Mouse (Mus musculus): ENCODE data around the gene Ppp4r2. TPM values are rescaled to one million over a fixed set of nuclear protein-coding genes. Genes with fewer than 3 reads are reported as not detected.

Ppp4r2 gene
- polyA plus RNA-seq, 1 experiment from 2014 or later: 42.1 TPM

GRCm38 (mm10) chr6:100885376-100885775 is 52.0 kb downstream of the Ppp4r2 start:
- H3K9ac ChIP-seq (ENCODE audit: low read depth, low read length): 0 out of 2 replicates have a peak overlapping the region, but pooled peaks have one; percentile 5
- H3K4me1 ChIP-seq (ENCODE audit: control insufficient read depth, insufficient read depth, low read length): no peaks in the 10 kb centered on the region
- no peak for ATAC-seq (ENCODE audit: low FRiP score, low TSS enrichment)
- no peak overlapping the region for H3K4me2 ChIP-seq (replicated peaks; ENCODE audit: low read depth, low read length)
- WGBS: 62% methylated on average over 7 of the region's 7 CpGs
- H3K27me3 ChIP-seq (ENCODE audit: control insufficient read depth, insufficient read depth, low read length): no peaks in the 10 kb centered on the region
- H3K4me3 ChIP-seq (ENCODE audit: low read length): no peak overlapping the region
- no peaks in the 10 kb centered on the region for H3K9me3 ChIP-seq (ENCODE audit: control insufficient read depth, low read length)
- H3K27ac ChIP-seq (ENCODE audit: low read depth, low read length): no peak overlapping the region
- no peaks in the 10 kb centered on the region for H3K36me3 ChIP-seq (ENCODE audit: control insufficient read depth, insufficient read depth, low read length)

- Histone ChIP-seq H3K4me3 (ENCODE audit: low read length) (no peak overlapping the region), H3K4me1 (ENCODE audit: control insufficient read depth, insufficient read depth, low read length) (no peaks in the 10 kb centered on the region), H3K9me3 (ENCODE audit: control insufficient read depth, low read length) (no peaks in the 10 kb centered on the region), H3K36me3 (ENCODE audit: control insufficient read depth, insufficient read depth, low read length) (no peaks in the 10 kb centered on the region), H3K9ac (ENCODE audit: low read depth, low read length) (no peak overlapping the region), H3K27me3 (ENCODE audit: control insufficient read depth, insufficient read depth, low read length) (no peaks in the 10 kb centered on the region), H3K27ac (ENCODE audit: low read depth, low read length) (no peak overlapping the region), H3K4me2 (replicated peaks; ENCODE audit: low read depth, low read length) (no peak overlapping the region)
- ATAC-seq (ENCODE audit: low FRiP score, low TSS enrichment): no peak
- 75% methylated on average over 9 of the region's 9 CpGs for WGBS
These were observed 53.6 kb downstream of the Ppp4r2 start for GRCm38 (mm10) chr6:100887012-100887411.

GRCm38 (mm10) chr6:100889340-100889739 is 55.9 kb downstream of the Ppp4r2 start:
- H3K4me1 ChIP-seq (ENCODE audit: control insufficient read depth, insufficient read depth, low read length): no peaks in the 10 kb centered on the region
- no peak overlapping the region for H3K4me2 ChIP-seq (replicated peaks; ENCODE audit: low read depth, low read length)
- no peaks in the 10 kb centered on the region for H3K9me3 ChIP-seq (ENCODE audit: control insufficient read depth, low read length)
- 92% methylated on average over 6 of the region's 6 CpGs for WGBS
- H3K9ac ChIP-seq (ENCODE audit: low read depth, low read length): no peak overlapping the region
- no peak overlapping the region for H3K4me3 ChIP-seq (ENCODE audit: low read length)
- H3K36me3 ChIP-seq (ENCODE audit: control insufficient read depth, insufficient read depth, low read length): no peaks in the 10 kb centered on the region
- no peaks in the 10 kb centered on the region for H3K27me3 ChIP-seq (ENCODE audit: control insufficient read depth, insufficient read depth, low read length)
- H3K27ac ChIP-seq (ENCODE audit: low read depth, low read length): no peak overlapping the region
- ATAC-seq (ENCODE audit: low FRiP score, low TSS enrichment): no peak

GRCm38 (mm10) chr6:100892489-100892888 is 59.1 kb downstream of the Ppp4r2 start:
- no peak overlapping the region for H3K4me3 ChIP-seq (ENCODE audit: low read length)
- H3K4me2 ChIP-seq (replicated peaks; ENCODE audit: low read depth, low read length): no peak overlapping the region
- H3K27ac ChIP-seq (ENCODE audit: low read depth, low read length): no peak overlapping the region
- no peaks in the 10 kb centered on the region for H3K36me3 ChIP-seq (ENCODE audit: control insufficient read depth, insufficient read depth, low read length)
- H3K27me3 ChIP-seq (ENCODE audit: control insufficient read depth, insufficient read depth, low read length): no peaks in the 10 kb centered on the region
- 85% methylated on average over 4 of the region's 4 CpGs for WGBS
- H3K4me1 ChIP-seq (ENCODE audit: control insufficient read depth, insufficient read depth, low read length): no peaks in the 10 kb centered on the region
- H3K9me3 ChIP-seq (ENCODE audit: control insufficient read depth, low read length): no peaks in the 10 kb centered on the region
- H3K9ac ChIP-seq (ENCODE audit: low read depth, low read length): no peak overlapping the region
- ATAC-seq (ENCODE audit: low FRiP score, low TSS enrichment): no peak

- WGBS: 75% methylated on average over 5 of the region's 5 CpGs
- H3K27ac ChIP-seq (ENCODE audit: low read depth, low read length): no peak overlapping the region
- no peaks in the 10 kb centered on the region for H3K9me3 ChIP-seq (ENCODE audit: control insufficient read depth, low read length)
- H3K9ac ChIP-seq (ENCODE audit: low read depth, low read length): no peak overlapping the region
- H3K4me1 ChIP-seq (ENCODE audit: control insufficient read depth, insufficient read depth, low read length): no peaks in the 10 kb centered on the region
- H3K4me2 ChIP-seq (replicated peaks; ENCODE audit: low read depth, low read length): no peak overlapping the region
- no peak for ATAC-seq (ENCODE audit: low FRiP score, low TSS enrichment)
- H3K36me3 ChIP-seq (ENCODE audit: control insufficient read depth, insufficient read depth, low read length): no peaks in the 10 kb centered on the region
- no peak overlapping the region for H3K4me3 ChIP-seq (ENCODE audit: low read length)
- H3K27me3 ChIP-seq (ENCODE audit: control insufficient read depth, insufficient read depth, low read length): no peaks in the 10 kb centered on the region
These were observed 59.7 kb downstream of the Ppp4r2 start for GRCm38 (mm10) chr6:100893073-100893472.

- Histone ChIP-seq H3K27ac (ENCODE audit: low read depth, low read length) (no peak overlapping the region), H3K4me3 (ENCODE audit: low read length) (no peak overlapping the region), H3K27me3 (ENCODE audit: control insufficient read depth, insufficient read depth, low read length) (no peaks in the 10 kb centered on the region), H3K36me3 (ENCODE audit: control insufficient read depth, insufficient read depth, low read length) (no peaks in the 10 kb centered on the region), H3K4me1 (ENCODE audit: control insufficient read depth, insufficient read depth, low read length) (no peaks in the 10 kb centered on the region), H3K9me3 (ENCODE audit: control insufficient read depth, low read length) (no peaks in the 10 kb centered on the region), H3K4me2 (replicated peaks; ENCODE audit: low read depth, low read length) (no peak overlapping the region), H3K9ac (ENCODE audit: low read depth, low read length) (no peak overlapping the region)
- ATAC-seq (ENCODE audit: low FRiP score, low TSS enrichment): no peak
- WGBS: 22% methylated on average over 8 of the region's 8 CpGs
These were observed 61.8 kb downstream of the Ppp4r2 start for GRCm38 (mm10) chr6:100895183-100895582.

GRCm38 (mm10) chr6:100896883-100897282 is 63.5 kb downstream of the Ppp4r2 start:
- no peak for ATAC-seq (ENCODE audit: low FRiP score, low TSS enrichment)
- Histone ChIP-seq H3K27ac (ENCODE audit: low read depth, low read length) (no peak overlapping the region), H3K4me1 (ENCODE audit: control insufficient read depth, insufficient read depth, low read length) (no peaks in the 10 kb centered on the region), H3K9ac (ENCODE audit: low read depth, low read length) (no peak overlapping the region), H3K4me3 (ENCODE audit: low read length) (no peak overlapping the region), H3K27me3 (ENCODE audit: control insufficient read depth, insufficient read depth, low read length) (no peaks in the 10 kb centered on the region), H3K9me3 (ENCODE audit: control insufficient read depth, low read length) (no peaks in the 10 kb centered on the region), H3K4me2 (replicated peaks; ENCODE audit: low read depth, low read length) (no peak overlapping the region), H3K36me3 (ENCODE audit: control insufficient read depth, insufficient read depth, low read length) (no peaks in the 10 kb centered on the region)
- 79% methylated on average over 5 of the region's 5 CpGs for WGBS

- Histone ChIP-seq H3K4me1 (ENCODE audit: control insufficient read depth, insufficient read depth, low read length) (no peaks in the 10 kb centered on the region), H3K4me2 (replicated peaks; ENCODE audit: low read depth, low read length) (no peak overlapping the region), H3K36me3 (ENCODE audit: control insufficient read depth, insufficient read depth, low read length) (no peaks in the 10 kb centered on the region), H3K4me3 (ENCODE audit: low read length) (no peak overlapping the region), H3K9ac (ENCODE audit: low read depth, low read length) (no peak overlapping the region), H3K27me3 (ENCODE audit: control insufficient read depth, insufficient read depth, low read length) (no peaks in the 10 kb centered on the region), H3K9me3 (ENCODE audit: control insufficient read depth, low read length) (no peaks in the 10 kb centered on the region), H3K27ac (ENCODE audit: low read depth, low read length) (no peak overlapping the region)
- no peak for ATAC-seq (ENCODE audit: low FRiP score, low TSS enrichment)
- 24% methylated on average over 5 of the region's 5 CpGs for WGBS
These were observed 71.0 kb downstream of the Ppp4r2 start for GRCm38 (mm10) chr6:100904463-100904862.

- no peaks in the 10 kb centered on the region for H3K27me3 ChIP-seq (ENCODE audit: control insufficient read depth, insufficient read depth, low read length)
- no peak overlapping the region for H3K9ac ChIP-seq (ENCODE audit: low read depth, low read length)
- H3K4me2 ChIP-seq (replicated peaks; ENCODE audit: low read depth, low read length): no peak overlapping the region
- H3K9me3 ChIP-seq (ENCODE audit: control insufficient read depth, low read length): no peaks in the 10 kb centered on the region
- WGBS: 77% methylated on average over 2 of the region's 2 CpGs
- no peak overlapping the region for H3K27ac ChIP-seq (ENCODE audit: low read depth, low read length)
- no peak overlapping the region for H3K4me3 ChIP-seq (ENCODE audit: low read length)
- no peaks in the 10 kb centered on the region for H3K4me1 ChIP-seq (ENCODE audit: control insufficient read depth, insufficient read depth, low read length)
- no peaks in the 10 kb centered on the region for H3K36me3 ChIP-seq (ENCODE audit: control insufficient read depth, insufficient read depth, low read length)
- ATAC-seq (ENCODE audit: low FRiP score, low TSS enrichment): no peak
These were observed 76.8 kb downstream of the Ppp4r2 start for GRCm38 (mm10) chr6:100910136-100910675.

All from kidney, embryonic 14.5 days (tissue).